Mouse (Mus musculus) B cell, adult 2 months (primary cell): ENCODE data around the gene Kctd19.

ENCODE experiments used
- DNase-seq, 2 experiments: peaks; one replicate each; pipeline ENCODE4 v3.0.0; 2022

Kctd19 gene

DNA sequence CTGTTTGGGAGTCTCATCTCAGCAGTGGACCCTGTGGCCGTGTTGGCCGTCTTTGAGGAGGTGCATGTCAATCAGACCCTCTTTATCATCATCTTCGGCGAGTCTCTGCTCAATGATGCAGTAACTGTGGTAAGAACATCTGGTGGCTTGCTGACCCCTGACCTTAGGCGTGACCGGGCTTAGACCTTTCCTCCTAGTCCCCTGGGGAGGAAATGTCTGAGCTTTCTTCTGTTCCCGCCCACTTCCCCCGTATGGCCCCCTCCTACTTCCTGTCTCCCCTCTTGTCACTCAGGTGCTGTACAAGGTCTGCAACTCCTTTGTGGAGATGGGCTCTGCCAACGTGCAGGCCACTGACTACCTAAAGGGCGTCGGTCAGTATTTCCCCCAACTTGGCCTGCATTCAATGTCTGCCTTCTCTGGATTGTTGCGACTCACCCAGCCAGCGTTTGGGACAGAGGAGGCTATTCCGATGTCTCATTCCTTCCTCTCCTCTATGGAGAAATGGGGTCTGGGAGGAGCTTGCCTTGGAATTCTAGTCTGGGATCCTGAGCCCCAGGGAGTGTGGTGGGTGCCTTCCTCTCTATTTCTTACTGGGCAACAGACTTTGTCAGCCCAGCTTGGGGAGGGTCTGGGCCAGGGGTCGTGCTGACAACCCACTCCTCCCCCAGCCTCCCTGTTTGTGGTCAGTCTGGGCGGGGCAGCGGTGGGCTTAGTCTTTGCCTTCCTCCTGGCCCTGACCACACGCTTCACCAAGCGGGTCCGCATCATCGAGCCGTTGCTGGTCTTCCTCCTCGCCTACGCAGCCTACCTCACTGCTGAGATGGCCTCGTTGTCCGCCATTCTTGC, 57.9 kb downstream of the Kctd19 start:
- peak; percentile 44 to 51 for DNase-seq

GRCm38 (mm10) chr8:105354549-105354948, 58.8 kb downstream of the Kctd19 start:
- no peak for DNase-seq

DNA sequence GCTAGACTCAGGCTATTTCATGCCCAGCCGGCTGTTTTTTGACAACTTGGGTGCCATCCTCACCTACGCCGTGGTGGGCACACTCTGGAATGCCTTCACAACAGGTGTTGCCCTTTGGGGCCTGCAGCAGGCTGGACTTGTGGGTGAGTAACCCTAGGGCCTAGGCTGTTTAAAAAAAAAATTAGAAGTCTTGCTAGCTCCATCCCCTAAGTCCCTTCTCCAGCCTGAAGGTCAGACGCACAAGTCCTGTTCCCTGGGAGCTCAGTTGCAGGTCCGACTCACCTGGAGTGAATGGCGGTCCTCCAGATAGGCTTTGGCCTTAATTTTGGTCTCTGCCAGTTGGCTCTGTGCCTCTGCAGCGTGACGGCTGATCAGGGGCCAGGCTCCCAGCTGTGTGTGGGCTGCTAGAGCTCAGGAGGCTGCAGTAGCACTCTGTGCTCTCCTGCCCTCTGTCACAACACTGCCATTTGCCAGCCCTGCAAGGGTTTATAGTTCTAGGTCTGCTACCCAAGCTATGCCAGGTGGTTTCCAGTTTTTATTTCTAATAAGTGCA, 59.6 kb downstream of the Kctd19 start:
- no peak for DNase-seq

DNA sequence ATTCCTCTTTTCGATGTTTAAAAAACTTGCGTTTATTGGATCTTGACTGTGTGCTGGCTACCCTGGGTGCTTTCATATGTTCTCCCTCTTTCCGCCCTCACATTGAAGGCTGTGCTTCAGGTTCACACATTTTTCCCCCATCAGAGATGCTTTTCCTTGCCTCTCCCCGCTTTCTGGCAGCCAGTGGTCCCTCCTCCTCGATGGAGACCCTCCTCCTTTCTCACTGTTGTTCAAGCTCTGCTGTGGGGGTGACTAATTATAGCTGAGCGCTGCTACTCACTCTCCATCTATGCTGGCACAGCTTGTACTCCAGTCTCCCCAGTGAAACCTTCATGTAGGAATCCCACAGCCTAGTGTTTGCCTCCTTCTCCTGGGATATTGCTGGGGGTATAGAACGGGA, 63.1 kb downstream of the Kctd19 start:
- no peak for DNase-seq

GRCm38 (mm10) chr8:105349096-105349771, 64.1 kb downstream of the Kctd19 start:
- peak; percentile 42 to 55 for DNase-seq

DNA sequence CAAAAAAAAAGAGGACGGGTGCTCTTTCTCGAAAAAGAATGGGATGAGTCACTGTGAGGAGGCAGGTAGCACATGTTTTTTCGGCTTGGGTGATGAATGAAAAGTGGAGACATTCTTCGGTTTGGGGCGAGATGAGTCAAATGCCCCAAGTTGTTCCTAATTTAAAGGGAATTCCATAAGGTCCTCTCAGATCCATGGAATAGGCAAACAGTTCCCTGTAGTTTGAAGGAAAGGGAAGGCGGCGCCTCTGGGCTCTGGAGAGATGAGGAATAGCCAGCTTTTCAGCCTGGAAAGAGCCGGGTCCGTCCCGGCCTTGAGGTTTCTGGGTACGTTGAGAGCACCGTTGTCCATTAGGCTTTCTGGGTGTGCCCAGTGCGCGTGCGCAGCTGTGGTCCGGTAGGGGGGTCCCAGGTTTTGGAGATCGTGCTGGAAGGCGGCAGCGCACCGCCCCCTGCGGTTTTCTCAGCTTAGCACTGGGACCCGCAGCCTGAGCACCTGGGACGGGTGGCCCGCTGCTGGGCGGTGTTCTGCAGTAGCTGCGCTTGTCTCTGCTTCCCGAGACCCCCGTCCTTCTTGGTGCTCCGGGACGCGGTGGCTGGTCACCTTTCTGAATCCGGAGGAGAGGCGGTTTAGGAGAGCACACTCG, 64.7 kb downstream of the Kctd19 start, which contains the start of gene Slc9a5:
Slc9a5 (plus strand) TSS at position 394 of the 646 bp plus-strand sequence.
- peak in 1 of 2 experiments; percentile 49 for DNase-seq

DNA sequence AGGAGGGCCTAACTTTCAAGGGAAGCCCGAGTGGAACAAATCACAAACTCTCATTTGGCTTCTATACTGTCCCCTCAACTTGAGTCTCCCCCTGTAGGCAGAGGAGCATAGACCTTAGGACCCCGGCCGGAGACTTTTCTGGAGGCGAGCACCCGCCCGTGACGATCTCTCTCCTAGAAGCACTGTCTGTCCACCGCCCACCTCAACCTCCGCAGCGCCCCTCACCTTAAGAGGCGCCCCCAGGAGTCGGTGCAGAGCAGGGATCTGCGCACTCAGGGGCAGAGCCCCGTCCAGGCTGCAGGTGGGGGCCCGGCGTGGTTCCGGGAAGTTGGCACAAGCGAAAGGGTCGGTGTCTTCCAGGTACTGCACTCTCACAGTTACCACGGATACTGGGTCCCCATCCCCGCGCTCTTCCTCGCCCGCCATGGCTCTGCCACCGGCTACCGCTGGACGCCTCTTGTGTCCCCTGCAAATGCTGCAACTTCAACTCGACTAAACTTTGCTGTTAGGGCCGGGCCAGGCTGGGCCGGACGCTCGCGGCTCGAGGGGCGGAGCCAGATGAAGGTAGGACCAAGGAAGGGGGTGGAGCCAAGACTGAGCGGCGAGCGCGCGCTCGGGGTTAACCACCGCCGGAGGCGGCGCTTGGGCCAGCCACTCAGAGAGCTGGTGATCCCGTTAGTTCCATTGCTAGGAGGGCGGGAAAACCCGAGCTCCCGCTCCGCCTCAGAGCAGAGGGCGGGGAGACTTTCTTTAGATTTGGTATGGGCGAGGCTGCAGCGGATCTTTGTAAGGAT, 65.7 kb downstream of the Kctd19 start, which contains the start of gene Fhod1:
Fhod1 (minus strand) TSS at position 526 of the 794 bp plus-strand sequence.
- peak; percentile 86 to 87 for DNase-seq

DNA sequence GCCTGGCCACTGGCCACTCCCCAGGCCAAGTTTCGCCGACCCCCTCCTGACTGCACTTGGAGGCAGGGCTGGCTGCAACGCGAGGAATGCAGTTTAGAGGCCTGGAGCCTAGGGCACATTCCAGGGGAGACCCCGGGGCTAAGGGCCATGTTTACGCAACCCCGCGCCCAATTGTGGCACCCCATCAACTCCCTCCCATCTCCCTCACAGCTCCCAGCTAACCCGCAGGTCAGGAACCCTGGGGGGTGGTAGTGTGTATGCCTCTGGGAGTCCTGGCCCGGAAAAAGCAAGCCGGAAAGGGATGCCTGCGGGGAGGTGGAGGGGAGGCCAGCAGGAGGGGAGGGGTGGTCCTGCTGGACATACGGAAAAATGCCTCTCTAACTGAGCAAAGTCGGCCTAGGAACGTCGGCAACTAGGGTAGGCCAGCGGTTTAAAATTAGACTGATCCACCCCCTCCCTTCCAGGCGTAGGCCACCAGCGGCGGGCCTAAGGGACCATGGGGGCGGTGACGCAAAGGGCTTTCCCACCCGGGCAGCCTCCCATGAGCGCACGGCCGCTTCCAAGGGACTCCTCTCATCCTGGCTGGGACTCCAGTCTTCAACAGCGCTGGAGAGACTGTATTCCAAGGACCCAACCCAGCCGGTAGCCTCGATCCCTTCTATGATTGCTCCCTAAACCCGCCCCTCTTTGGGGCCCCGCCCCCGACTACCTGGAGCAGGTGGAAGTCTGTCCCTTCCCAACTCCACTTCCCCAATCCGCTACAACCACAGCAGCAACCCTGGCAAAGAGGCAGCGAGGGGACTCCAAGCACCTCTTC, 66.5 kb downstream of the Kctd19 start:
- peak in 1 of 2 experiments; percentile 23 for DNase-seq

DNA sequence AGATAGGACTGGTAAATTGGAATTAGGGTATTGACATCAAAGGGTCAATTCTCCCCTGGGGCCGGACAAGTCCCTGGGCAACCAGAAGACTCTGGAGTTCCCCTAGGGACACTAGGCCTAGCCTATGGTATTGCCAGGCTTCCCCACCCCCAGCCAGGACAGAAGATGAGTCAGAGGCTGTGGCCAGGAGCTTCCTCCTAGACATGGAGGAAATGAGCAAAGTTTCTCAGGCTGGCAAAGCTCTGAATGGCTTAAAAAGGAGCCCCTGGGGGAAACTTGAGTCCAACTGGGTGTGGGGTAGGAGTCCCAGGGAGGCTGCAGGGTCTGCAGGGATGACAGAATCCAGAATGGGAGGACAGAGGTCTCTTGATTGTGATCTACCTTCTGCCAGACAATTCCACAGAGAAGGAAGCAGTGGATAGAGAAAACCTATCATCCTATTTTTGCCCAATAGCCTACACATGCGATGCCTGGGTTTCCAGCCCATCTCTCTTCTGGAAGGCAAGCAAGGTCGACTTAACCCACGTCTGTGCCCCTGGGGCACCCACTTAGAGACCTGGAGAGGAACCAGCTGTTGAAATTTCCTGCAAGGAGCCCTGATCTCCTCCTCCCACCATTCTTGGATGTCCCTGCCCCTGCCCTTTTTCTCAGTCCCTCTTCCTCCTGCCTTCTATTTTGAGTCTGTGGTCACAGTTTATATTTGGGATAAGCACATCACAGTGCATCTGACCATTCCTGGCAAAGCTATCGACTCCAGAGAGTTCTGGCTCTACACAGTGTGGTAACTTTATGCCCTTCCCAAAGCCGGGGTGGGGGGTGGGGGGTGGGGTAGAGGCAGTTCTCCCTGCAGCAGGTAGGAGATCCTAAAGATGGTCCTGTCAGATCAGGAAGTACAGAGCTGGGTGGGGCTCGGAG, 68.0 kb downstream of the Kctd19 start:
- DNase-seq, result no peak

DNA sequence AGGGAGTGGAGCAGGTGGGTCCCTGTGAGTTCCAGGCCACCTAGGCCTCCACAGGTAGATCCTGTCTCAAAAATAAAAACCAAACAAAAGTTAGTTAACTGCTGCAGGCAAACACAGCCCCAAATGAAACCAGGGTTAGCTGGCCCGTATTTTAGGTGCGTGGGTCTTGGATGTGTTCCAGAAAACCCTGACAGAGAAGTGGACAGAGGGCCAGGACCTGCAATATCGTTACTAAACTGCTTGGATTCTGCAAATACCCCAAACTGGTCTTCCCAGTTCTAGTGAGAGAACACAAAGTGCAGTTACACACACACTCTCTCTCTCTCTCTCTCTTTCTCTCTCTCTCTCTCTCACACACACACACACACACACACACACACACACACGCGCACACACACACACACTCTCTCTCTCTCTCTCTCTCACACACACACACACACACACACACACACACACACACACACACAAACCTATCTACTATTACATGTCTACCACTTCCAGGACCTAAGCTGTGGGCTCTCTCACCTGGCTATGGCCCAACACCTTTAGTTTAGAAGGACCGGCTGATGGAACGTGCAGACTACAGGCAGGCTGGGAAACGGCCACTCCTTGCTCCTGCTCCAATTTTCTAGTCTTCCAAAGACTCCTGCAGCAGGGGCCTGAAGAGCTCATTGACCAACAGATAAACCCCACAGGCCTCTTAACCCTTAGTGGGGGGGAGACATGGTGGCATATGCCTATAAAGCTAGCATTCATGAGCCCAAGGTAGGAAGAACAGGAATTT, 69.3 kb downstream of the Kctd19 start:
- DNase-seq, result no peak

GRCm38 (mm10) chr8:105342768-105343167, 70.5 kb downstream of the Kctd19 start:
- no peak for DNase-seq

DNA sequence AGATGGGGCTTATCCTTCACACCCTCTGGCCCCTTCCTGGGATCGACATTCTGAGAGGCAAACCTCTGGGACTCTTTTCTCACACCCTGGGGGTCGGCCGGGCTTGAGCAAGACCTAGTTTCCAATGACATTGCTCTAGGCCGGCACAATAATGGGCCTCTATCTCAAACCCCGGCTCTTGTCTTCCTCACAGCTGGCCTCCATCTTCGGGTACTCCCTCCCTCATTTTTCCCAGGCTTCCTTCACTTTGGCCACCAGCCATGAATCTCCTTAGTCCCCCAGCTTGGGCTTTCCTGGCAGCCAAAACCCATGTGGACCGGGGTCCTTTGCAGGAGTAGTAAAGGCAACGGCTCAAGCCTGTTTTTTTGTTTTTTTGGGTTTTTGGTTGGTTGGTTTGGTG, 71.9 kb downstream of the Kctd19 start:
- no peak for DNase-seq

GRCm38 (mm10) chr8:105339886-105340635, 73.2 kb downstream of the Kctd19 start:
- DNase-seq, result no peak

GRCm38 (mm10) chr8:105338992-105339391, 74.3 kb downstream of the Kctd19 start:
- DNase-seq, result no peak

DNA sequence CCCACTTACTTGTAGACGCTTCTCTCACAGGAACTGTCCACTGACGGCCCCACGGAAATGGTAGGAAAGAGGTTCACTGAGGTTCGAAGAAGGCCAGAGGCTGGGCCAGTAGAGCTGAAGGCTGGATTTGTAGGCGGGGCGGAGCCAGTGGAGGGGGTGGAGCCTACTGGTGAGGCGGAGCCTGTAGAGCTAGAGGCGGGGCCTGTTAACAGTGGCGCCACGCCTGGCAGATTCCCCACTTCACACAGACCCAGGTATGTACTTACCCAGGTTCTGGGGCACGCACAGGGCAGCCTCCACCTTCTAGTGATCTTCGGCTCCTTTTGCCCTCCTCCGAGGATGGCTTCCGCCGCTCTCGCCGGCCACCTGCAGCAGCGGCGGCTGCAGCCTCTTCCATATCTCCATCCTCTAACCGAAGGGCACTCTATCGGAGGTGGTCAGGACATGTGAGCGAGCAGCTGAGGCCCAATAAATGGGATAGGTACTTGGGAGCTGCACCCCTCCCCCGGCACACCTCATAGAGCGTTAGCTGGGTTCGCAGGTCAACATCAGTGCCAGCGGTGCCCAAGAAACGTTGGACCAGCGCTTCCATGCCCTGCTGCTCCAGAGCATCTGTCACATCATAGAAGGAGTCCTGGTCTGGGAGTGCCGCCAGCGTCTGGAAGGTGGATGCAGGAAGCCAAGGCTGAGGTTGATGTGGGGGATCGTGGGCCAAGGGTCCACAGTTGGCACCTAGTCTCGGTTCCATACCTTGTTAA, 76.8 kb downstream of the Kctd19 start:
- peak; percentile 27 to 35 for DNase-seq
